Mouse (Mus musculus) kidney, postnatal 0 days (tissue): ENCODE measurements around the gene Ctnna3. TPM values are rescaled to one million over a fixed set of nuclear protein-coding genes. Genes with fewer than 3 reads are reported as not detected.
"Not testable (repeated sequence)": the region's sequence is repeated elsewhere in the genome, so short reads cannot be mapped to it uniquely, and the experiment has no call there.

ENCODE experiments used
- ATAC-seq: fragments of 200-750 bp; cut with Nextera tagmentation; replicated peaks from 2 replicates; pipeline ENCODE4 v1.8.0; 2017; ENCODE audit warnings: low read depth, moderate number of reproducible peaks, moderate TSS enrichment, moderate library complexity; ENCODE audit not compliant: low FRiP score
- DNase-seq: peaks from one replicate; pipeline ENCODE4 v3.0.0-alpha.2; 2016; ENCODE audit warnings: low spot score
- H3K27ac ChIP-seq: fragments of 300-500 bp; sonication (generic); 2 replicates; pipeline ENCODE4 v1.5.1; 2014; ENCODE audit warnings: mild to moderate bottlenecking
- H3K27me3 ChIP-seq: fragments of 300-500 bp; sonication (generic); 2 replicates; pipeline ENCODE4 v1.6.1; 2014; ENCODE audit warnings: low read length, mixed read lengths; ENCODE audit not compliant: insufficient read depth
- H3K36me3 ChIP-seq: fragments of 300-500 bp; sonication (generic); 2 replicates; pipeline ENCODE4 v1.6.1; 2014; ENCODE audit warnings: low read length, mixed read lengths; ENCODE audit not compliant: insufficient read depth
- H3K4me1 ChIP-seq: fragments of 300-500 bp; sonication (generic); replicated peaks from 2 replicates; pipeline ENCODE4 v1.6.1; 2014; ENCODE audit warnings: antibody characterized with exemption, low read length, mixed read lengths; ENCODE audit not compliant: insufficient read depth
- H3K4me2 ChIP-seq: fragments of 300-500 bp; sonication (generic); 2 replicates; pipeline ENCODE4 v1.6.1; 2014; ENCODE audit warnings: mild to moderate bottlenecking, low read length, moderate library complexity, mixed read lengths
- H3K4me3 ChIP-seq: fragments of 300-500 bp; sonication (generic); replicated peaks from 2 replicates; pipeline ENCODE4 v1.5.1; 2014; ENCODE audit warnings: low read depth, low read length
- H3K9ac ChIP-seq: fragments of 300-500 bp; sonication (generic); 2 replicates; pipeline ENCODE4 v1.6.1; 2014; ENCODE audit warnings: low read depth, low read length
- H3K9me3 ChIP-seq: fragments of 300-500 bp; sonication (generic); replicated peaks from 2 replicates; pipeline ENCODE4 v1.6.1; 2016; ENCODE audit warnings: low read length, inconsistent platforms, mixed read lengths
- CTCF ChIP-seq: IDR thresholded peaks from 2 replicates; pipeline ENCODE4 v1.5.1; 2016; ENCODE audit warnings: antibody characterized with exemption, low read depth, mild to moderate bottlenecking, moderate library complexity
- WGBS: fragments of 180-500 bp; shearing (Covaris S2); extraction: QIAGEN DNeasy Blood & Tissue Kit; methylation state at CpG from one replicate; pipeline ENCODE4 v1.1.7; 2014; 5-methylcytosine and 5-hydroxymethylcytosine counted together
- polyA plus RNA-seq: library from polyadenylated mRNA; unstranded; fragments of >200 nt; fragmentation: Nextera tagmentation; extraction: Ambion mirVana; gene quantifications from 2 replicates; pipeline ENCODE4 v1.2.1, GENCODE M21; 2015

The Ctnna3 gene
- polyA plus RNA-seq, 1 experiment from 2014 or later = 0.32 TPM

DNA sequence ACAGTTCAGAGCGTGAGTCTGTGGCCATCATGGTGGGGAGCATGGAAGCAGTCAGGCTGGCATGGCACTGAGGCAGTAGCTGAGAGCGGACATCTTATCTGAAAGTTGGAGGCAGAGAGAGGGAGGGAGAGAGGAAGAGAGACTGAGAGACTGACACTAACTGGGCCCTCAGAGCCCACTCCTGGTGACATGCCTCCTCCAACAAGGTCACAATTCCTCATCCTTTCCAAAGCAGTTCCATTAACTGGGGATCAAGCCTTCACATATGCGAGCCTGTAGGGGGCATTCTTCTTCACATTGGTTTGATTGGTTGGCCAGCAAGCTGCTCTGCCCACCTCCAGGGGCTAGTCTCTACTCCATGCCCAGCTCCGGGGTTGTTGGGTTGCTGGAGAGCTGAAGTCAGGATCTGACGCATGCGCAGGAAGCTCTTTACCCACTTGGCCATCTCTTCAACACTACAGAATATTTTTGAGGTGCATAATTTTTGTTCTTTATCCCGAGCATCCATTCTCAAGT, 1.4 kb downstream of the Ctnna3 start:
- ATAC-seq (no peak), DNase-seq (no peak)
- no peak overlapping the region for H3K4me3 ChIP-seq
- H3K9me3 ChIP-seq = no peaks in the 10 kb centered on the region
- no peaks in the 10 kb centered on the region for H3K4me1 ChIP-seq
- H3K27ac ChIP-seq = no peak overlapping the region
- no peaks in the 10 kb centered on the region for H3K36me3 ChIP-seq
- no peak overlapping the region for H3K4me2 ChIP-seq
- WGBS = 90% methylated on average over 7 of the region's 7 CpGs
- no peaks in the 10 kb centered on the region for H3K27me3 ChIP-seq
- H3K9ac ChIP-seq = no peak overlapping the region
- TF ChIP-seq CTCF = 0 out of 2 replicates have a peak, but pooled peaks have one; percentile 13

DNA sequence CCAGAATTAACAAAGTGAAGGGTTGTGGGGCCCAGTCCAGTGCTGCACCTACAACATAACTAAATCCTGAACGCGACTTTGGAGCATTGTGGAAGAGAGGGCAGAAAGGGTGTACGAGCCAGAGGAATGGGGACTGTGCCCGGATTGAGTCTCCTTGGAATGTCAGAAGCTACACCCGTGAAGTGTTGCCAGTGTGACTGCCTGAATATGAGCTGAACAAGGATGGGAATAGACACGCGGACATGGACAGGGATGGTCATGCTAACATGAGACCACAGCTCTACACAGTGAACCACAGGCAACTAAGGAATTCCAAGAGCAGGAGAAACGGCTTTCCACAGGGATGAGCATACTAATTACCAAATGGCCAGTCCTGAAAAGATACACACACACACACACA, 2.2 kb downstream of the Ctnna3 start:
- H3K4me1 ChIP-seq = no peaks in the 10 kb centered on the region
- no peak overlapping the region for H3K4me2 ChIP-seq
- no peak overlapping the region for H3K9ac ChIP-seq
- no peaks in the 10 kb centered on the region for H3K36me3 ChIP-seq
- WGBS = 95% methylated on average over 8 of the region's 8 CpGs
- no peak for TF ChIP-seq CTCF
- ATAC-seq (no peak), DNase-seq (no peak)
- no peaks in the 10 kb centered on the region for H3K27me3 ChIP-seq
- H3K27ac ChIP-seq = no peak overlapping the region
- no peak overlapping the region for H3K4me3 ChIP-seq
- no peaks in the 10 kb centered on the region for H3K9me3 ChIP-seq

DNA sequence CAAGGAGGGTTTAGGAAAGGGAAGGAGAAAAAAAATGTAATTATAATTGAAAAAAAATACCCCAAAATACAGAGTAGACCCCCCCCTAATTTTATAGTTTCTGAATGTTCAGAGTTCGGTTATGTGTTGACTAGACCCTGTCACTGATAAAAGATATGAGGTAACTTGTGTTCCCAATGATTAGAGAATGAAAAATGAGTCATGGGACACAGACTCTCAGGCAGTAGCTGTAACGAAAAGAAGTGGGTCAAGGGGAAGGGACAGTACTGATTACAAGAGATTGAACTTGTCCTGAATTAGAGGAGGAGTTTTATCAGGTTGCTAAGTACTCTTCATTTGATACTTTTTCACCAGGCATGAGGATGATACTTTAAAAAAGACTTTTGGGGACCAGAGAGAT, 3.0 kb downstream of the Ctnna3 start:
- WGBS = 73% methylated on average over 2 of the region's 2 CpGs
- H3K27me3 ChIP-seq = no peaks in the 10 kb centered on the region
- H3K27ac ChIP-seq = no peak overlapping the region
- no peak overlapping the region for H3K9ac ChIP-seq
- H3K4me1 ChIP-seq = no peaks in the 10 kb centered on the region
- H3K9me3 ChIP-seq = no peaks in the 10 kb centered on the region
- no peak overlapping the region for H3K4me2 ChIP-seq
- H3K4me3 ChIP-seq = no peak overlapping the region
- no peak for ATAC-seq
- no peak for DNase-seq
- no peaks in the 10 kb centered on the region for H3K36me3 ChIP-seq
- no peak for TF ChIP-seq CTCF

DNA sequence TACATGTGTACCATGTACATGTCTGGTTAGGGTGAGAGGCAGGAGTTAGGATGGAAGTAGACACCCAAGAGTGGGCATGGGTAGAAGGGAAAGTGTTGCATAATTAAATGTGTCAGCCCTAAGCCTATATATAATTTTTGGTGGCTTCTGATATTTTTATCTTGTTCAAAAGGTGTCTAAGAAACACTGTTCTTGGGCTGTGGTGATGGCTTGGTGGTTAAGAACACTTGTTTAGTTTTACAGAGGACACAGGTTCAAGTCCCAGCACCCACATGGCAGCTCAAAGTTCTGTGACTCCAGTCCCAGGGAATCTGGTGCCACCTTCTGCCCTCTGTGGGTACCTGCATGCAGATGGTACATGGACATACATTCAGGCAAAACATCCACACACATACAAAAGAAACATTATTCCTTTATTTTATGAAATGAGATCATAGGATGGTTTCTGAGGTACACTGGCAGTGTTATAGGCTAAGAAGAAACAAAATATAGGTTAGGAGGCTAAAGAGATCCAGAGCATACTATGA, 8.9 kb downstream of the Ctnna3 start:
- no peak for TF ChIP-seq CTCF
- Histone ChIP-seq H3K4me2 (no peak overlapping the region), H3K4me1 (no peaks in the 10 kb centered on the region), H3K4me3 (no peak overlapping the region), H3K27me3 (no peaks in the 10 kb centered on the region), H3K36me3 (no peaks in the 10 kb centered on the region), H3K9ac (no peak overlapping the region), H3K9me3 (no peaks in the 10 kb centered on the region), H3K27ac (no peak overlapping the region)
- ATAC-seq = no peak
- no peak for DNase-seq

DNA sequence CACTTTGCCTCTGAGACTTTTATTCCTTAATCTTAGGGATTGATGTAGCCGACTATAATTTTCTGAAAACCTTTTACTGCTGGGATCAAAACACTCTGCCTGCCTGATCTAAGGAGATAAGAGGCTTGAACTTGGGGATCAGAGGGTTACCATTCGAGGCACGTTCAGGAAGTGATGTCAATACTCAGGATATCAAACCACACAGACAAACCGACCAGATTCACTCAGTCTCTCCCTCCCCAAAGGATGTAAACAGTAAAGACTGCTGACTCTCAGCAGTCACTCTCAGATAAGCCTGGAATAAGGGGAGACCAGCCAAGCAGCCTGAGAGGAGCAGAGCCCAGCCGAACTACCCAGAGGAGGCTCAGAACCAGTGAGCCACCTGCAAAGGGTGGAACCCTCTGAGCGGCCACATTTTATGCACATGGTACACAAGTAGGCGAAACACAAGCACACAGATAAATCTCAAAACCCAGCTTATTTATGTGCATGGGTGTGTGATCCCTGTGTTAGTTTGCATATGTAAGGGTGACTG, 9.9 kb downstream of the Ctnna3 start:
- DNase-seq = no peak
- no peak overlapping the region for H3K27ac ChIP-seq
- no peaks in the 10 kb centered on the region for H3K36me3 ChIP-seq
- H3K4me2 ChIP-seq = no peak overlapping the region
- no peak overlapping the region for H3K9ac ChIP-seq
- no peak for ATAC-seq
- 68% methylated on average over 7 of the region's 7 CpGs for WGBS
- no peaks in the 10 kb centered on the region for H3K9me3 ChIP-seq
- no peaks in the 10 kb centered on the region for H3K27me3 ChIP-seq
- no peak overlapping the region for H3K4me3 ChIP-seq
- no peak for TF ChIP-seq CTCF
- H3K4me1 ChIP-seq = no peaks in the 10 kb centered on the region

DNA sequence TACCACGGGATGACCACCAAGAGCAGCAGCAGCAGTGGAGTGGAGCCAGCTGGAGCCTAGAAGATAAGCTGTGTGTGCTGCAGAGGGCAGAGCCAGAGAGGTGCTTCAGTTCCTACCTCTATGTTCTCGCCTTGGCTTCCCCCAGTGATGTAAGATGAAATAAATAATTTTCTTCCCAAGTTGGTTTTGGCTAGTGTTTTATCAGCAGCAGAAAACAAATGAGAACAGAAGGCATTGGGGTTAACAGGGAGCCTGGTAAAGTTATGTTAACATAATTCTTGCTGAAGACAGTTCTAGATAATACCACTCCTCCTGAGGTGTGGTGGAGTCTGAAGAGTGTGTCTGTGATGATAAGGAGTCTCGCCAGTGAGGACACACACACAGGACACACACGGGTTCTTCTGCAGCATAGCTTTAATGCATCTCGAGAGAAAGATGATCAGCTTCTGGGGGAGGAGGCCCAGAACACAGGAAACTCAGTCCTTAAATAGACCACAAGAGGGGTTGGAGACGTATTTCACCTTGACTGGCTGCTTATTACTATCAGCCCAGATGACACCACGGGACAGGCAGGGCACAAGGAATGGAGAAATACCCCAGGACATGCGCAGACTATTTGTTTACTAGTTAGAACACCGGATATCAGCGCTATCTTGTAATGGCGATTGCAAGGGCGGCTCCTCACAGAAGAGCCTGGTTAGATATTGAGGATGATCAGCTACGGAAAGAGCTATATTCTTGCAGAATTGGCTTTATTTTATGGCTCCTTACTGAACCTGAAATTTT, 14.9 kb downstream of the Ctnna3 start:
- H3K36me3 ChIP-seq, H3K9me3 ChIP-seq, DNase-seq, H3K4me3 ChIP-seq, ATAC-seq, H3K9ac ChIP-seq, H3K4me2 ChIP-seq, H3K27ac ChIP-seq, H3K4me1 ChIP-seq, H3K27me3 ChIP-seq: not testable (repeated sequence)
- whole genome bisulfite sequencing = 83% methylated on average over 13 of the region's 13 CpGs
